Mouse (Mus musculus) limb, embryonic 15.5 days (tissue): Measurements from ENCODE around the gene Schip1. TPM values are rescaled to one million over a fixed set of nuclear protein-coding genes. Genes with fewer than 3 reads are reported as not detected.
"Not testable (repeated sequence)": the region's sequence is repeated elsewhere in the genome, so short reads cannot be mapped to it uniquely, and the experiment has no call there.

Source experiments
- ATAC-seq: fragments of 200-750 bp; cut with Nextera tagmentation; 2 replicates; pipeline ENCODE4 v1.8.0; 2017; ENCODE audit warnings: low read depth, moderate TSS enrichment; ENCODE audit not compliant: insufficient number of reproducible peaks, low FRiP score, low TSS enrichment
- H3K27ac ChIP-seq: fragments of 300-500 bp; sonication (generic); 2 replicates; pipeline ENCODE4 v1.5.1; 2015; ENCODE audit warnings: moderate library complexity, mild to moderate bottlenecking, inconsistent platforms
- H3K27me3 ChIP-seq: fragments of 300-500 bp; sonication (generic); 2 replicates; pipeline ENCODE4 v1.6.1; 2015; ENCODE audit warnings: inconsistent platforms
- H3K36me3 ChIP-seq: fragments of 300-500 bp; sonication (generic); 2 replicates; pipeline ENCODE4 v1.6.1; 2015; ENCODE audit warnings: inconsistent platforms
- H3K4me1 ChIP-seq: fragments of 300-500 bp; sonication (generic); 2 replicates; pipeline ENCODE4 v1.6.1; 2015; ENCODE audit warnings: inconsistent platforms
- H3K4me2 ChIP-seq: fragments of 300-500 bp; sonication (generic); 2 replicates; pipeline ENCODE4 v1.6.1; 2015; ENCODE audit warnings: mild to moderate bottlenecking, inconsistent platforms
- H3K4me3 ChIP-seq: fragments of 300-500 bp; sonication (generic); 2 replicates; pipeline ENCODE4 v1.5.1; 2015; ENCODE audit warnings: mild to moderate bottlenecking, inconsistent platforms
- H3K9ac ChIP-seq: fragments of 300-500 bp; sonication (generic); 2 replicates; pipeline ENCODE4 v1.6.1; 2015; ENCODE audit warnings: inconsistent platforms
- H3K9me3 ChIP-seq: fragments of 300-500 bp; sonication (generic); 2 replicates; pipeline ENCODE4 v1.6.1; 2016; ENCODE audit warnings: inconsistent platforms
- WGBS: fragments of 180-500 bp; shearing (Covaris S2); methylation state at CpG from one replicate; pipeline ENCODE4 v1.1.7; 2015; 5-methylcytosine and 5-hydroxymethylcytosine counted together
- polyA plus RNA-seq: library from polyadenylated mRNA; unstranded; fragments of >200 nt; fragmentation: Nextera tagmentation; extraction: Ambion mirVana; gene quantifications from 2 replicates; pipeline ENCODE4 v1.2.1, GENCODE M21; 2015

Schip1 gene
- polyA plus RNA-seq, 1 experiment from 2014 or later = 16.1 TPM

- ATAC-seq = no peak
- Histone ChIP-seq H3K27ac (no peak overlapping the region), H3K27me3 (no peaks in the 10 kb centered on the region), H3K36me3 (no peaks in the 10 kb centered on the region), H3K9ac (no peak overlapping the region), H3K4me1 (no peaks in the 10 kb centered on the region), H3K4me2 (no peak overlapping the region), H3K9me3 (no peaks in the 10 kb centered on the region), H3K4me3 (no peak overlapping the region)
- 58% methylated on average over 4 of the region's 4 CpGs for WGBS
These were observed 12.8 kb downstream of the Schip1 start for GRCm38 (mm10) chr3:68077406-68077805.

DNA sequence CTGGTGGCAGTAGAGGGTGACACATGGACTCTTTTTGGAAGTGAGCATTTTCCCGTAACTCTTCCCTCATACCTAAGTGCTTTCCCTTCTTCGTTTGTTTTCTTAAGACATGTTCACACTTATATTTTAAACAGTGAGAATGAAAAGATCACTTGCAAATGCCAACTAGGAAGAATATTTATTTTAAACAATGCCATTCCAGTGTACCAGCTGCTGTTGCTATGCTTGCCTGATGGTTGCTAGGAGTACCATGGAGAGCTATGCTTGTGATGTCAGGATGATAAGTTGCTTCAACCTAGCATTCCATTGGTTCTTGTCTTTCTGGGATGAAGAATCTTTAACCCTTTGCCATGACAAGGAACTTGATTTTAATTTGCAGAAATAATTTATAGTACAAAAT, 20.4 kb downstream of the Schip1 start:
- no peak for ATAC-seq
- Histone ChIP-seq H3K27ac (no peak overlapping the region), H3K4me2 (no peak overlapping the region), H3K4me1 (no peaks in the 10 kb centered on the region), H3K9me3 (no peaks in the 10 kb centered on the region), H3K36me3 (no peaks in the 10 kb centered on the region), H3K4me3 (no peak overlapping the region), H3K9ac (no peak overlapping the region), H3K27me3 (no peaks in the 10 kb centered on the region)
- 94% methylated on average over 2 of the region's 2 CpGs for WGBS

DNA sequence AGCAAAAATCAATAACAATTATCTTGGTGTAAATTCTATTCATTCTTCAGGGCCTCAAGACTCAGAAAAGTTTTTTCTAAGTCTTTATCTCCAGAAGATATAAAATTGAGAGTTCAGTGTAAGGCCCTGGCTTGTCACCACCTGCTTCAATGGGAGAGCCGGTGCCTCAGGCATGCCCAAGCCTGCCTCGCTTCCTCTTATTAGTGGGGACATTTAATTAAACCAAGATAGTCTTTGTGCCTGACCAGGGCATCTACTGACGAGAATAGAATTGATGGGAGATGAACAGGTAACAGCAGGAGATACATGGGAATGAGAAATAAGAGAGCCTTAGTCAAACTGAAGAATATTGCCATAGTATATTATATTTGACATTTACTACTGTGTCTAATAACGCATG, 27.5 kb downstream of the Schip1 start:
- Histone ChIP-seq H3K36me3 (no peaks in the 10 kb centered on the region), H3K9me3 (no peaks in the 10 kb centered on the region), H3K9ac (no peak overlapping the region), H3K4me2 (no peak overlapping the region), H3K4me1 (no peaks in the 10 kb centered on the region), H3K27ac (no peak overlapping the region), H3K4me3 (no peak overlapping the region), H3K27me3 (peaks cover 36% of the 10 kb centered on the region)
- 42% methylated on average over 4 of the region's 4 CpGs for WGBS
- no peak for ATAC-seq

- Histone ChIP-seq H3K4me3 (no peak overlapping the region), H3K27me3 (peaks cover 28% of the 10 kb centered on the region), H3K9me3 (no peaks in the 10 kb centered on the region), H3K9ac (no peak overlapping the region), H3K4me1 (no peaks in the 10 kb centered on the region), H3K27ac (no peak overlapping the region), H3K36me3 (no peaks in the 10 kb centered on the region), H3K4me2 (no peak overlapping the region)
- no peak for ATAC-seq
- 31% methylated on average over 4 of the region's 4 CpGs for WGBS
These were observed 32.3 kb downstream of the Schip1 start for GRCm38 (mm10) chr3:68096724-68097431.

GRCm38 (mm10) chr3:68099561-68099960, 35.0 kb downstream of the Schip1 start:
- peaks cover 12% of the 10 kb centered on the region; the same call in 1 of the 2 replicates for H3K27me3 ChIP-seq
- not testable (repeated sequence) for H3K4me2 ChIP-seq, H3K36me3 ChIP-seq, H3K4me1 ChIP-seq, H3K27ac ChIP-seq, H3K4me3 ChIP-seq, H3K9ac ChIP-seq, ATAC-seq, H3K9me3 ChIP-seq
- 89% methylated on average over 6 of the region's 6 CpGs for WGBS

DNA sequence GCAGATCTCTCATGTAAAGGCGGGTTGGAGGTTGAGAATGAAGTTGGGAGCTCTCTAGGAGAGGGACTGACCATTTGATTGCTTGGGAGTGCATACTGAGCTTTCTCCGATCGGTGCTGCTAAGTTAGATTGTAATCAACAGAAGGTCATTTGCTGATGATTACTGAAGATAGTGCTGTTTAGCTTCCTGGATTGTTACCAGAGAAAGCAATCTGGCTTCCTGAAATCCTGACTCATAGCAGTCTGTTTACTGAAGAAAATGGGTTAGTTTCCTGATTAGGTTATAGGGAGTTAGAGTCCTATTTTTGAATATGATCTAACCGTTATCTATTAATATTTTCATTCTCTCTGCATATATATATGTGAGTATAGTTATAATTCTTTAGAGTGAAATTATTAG, 36.7 kb downstream of the Schip1 start:
- WGBS = 63% methylated on average over 4 of the region's 4 CpGs
- Histone ChIP-seq H3K27ac (no peak overlapping the region), H3K36me3 (no peaks in the 10 kb centered on the region), H3K4me1 (no peaks in the 10 kb centered on the region), H3K9me3 (no peaks in the 10 kb centered on the region), H3K4me3 (no peak overlapping the region), H3K27me3 (peaks cover 3% of the 10 kb centered on the region; the same call in 1 of the 2 replicates), H3K4me2 (no peak overlapping the region), H3K9ac (no peak overlapping the region)
- ATAC-seq = no peak

DNA sequence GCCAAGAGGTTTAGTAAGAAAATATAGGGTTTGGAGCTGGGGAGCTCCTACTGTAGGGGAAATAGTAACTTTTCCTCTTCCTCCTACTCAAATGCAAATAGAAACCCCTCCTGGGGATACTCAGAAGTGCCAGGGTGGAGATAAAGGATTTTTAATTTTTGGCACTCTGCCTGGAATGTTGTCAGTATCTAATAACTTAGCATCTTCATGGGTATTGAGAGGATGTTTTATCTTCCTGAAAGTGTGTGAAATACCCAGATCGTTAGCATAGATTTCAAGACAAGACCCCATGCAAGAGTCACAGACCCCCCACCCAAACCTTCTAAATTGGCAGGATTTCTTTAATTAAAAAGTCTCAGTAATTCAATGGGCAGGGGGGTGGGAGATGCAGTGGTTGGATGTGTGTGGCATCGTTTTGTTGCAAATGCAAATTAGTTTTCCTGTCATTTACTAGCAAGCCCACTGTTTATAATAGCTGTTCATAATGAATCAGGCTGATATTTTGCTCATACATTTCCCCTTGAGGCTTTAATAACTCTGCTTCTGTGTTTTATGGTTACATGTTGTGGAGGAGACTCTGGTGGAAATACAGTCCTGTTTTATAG, 40.6 kb downstream of the Schip1 start:
- no peak overlapping the region for H3K4me2 ChIP-seq
- H3K27me3 ChIP-seq = no peaks in the 10 kb centered on the region; the same call in 1 of the 2 replicates
- no peaks in the 10 kb centered on the region for H3K9me3 ChIP-seq
- 57% methylated on average over 2 of the region's 2 CpGs for WGBS
- ATAC-seq = no peak
- no peak overlapping the region for H3K4me3 ChIP-seq
- no peak overlapping the region for H3K27ac ChIP-seq
- no peak overlapping the region for H3K9ac ChIP-seq
- H3K4me1 ChIP-seq = no peaks in the 10 kb centered on the region
- H3K36me3 ChIP-seq = no peaks in the 10 kb centered on the region

DNA sequence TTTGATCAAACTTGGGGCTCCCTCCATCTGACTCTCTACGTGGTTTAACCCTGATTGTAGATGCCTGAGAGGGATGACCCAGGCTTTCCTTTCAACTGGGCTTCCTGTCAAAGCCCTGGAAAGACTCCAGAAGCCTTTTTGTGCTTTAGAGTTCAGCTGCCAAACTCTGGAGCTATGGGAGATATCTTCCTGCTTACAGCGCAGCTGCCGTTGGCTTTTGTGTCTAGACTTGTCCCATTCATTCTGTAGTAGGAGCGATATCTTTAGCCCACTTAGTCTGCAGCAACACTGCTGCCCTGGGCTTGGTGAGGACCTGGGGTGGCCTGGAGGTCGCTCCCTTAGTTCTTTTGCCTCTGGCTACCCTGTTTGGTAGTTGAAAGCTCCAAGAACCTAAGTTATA, 56.7 kb downstream of the Schip1 start:
- no peak overlapping the region for H3K4me3 ChIP-seq
- no peak overlapping the region for H3K4me2 ChIP-seq
- no peaks in the 10 kb centered on the region for H3K4me1 ChIP-seq
- no peaks in the 10 kb centered on the region for H3K9me3 ChIP-seq
- no peaks in the 10 kb centered on the region for H3K36me3 ChIP-seq
- H3K27ac ChIP-seq = no peak overlapping the region
- no peak overlapping the region for H3K9ac ChIP-seq
- ATAC-seq = no peak
- 52% methylated on average over 5 of the region's 5 CpGs for WGBS
- H3K27me3 ChIP-seq = 0 out of 2 replicates have a peak, but pooled peaks cover 3% of the 10 kb centered on the region

DNA sequence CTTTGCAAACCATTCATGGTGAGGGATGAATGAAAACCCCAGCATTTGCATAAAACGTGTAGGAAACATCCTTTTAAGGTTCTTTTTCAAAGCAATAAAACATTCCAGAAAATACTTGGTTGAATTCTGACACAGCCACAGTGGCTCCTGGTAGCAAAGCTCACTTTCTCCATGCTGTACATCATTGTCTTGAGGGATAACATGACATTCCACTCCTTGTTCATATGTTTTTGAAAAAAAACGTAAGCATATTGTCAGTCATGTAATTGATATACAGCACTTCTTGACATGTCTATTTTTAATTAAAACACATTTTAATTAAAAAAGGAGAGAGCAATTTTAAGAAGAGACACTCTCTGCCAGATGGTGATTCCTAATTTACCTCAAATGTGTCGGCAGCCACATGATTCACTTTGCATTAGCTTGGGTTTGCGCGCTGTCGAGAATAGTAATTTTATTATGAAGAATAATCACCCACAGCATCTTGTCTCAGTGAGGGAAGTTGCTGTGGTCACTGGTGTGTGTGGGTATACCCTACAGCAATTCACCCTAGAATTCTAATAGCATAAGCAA, 61.8 kb downstream of the Schip1 start:
- Histone ChIP-seq H3K9me3 (no peaks in the 10 kb centered on the region), H3K36me3 (no peaks in the 10 kb centered on the region), H3K4me3 (no peak overlapping the region), H3K9ac (no peak overlapping the region), H3K4me2 (no peak overlapping the region), H3K4me1 (no peaks in the 10 kb centered on the region), H3K27ac (no peak overlapping the region), H3K27me3 (0 out of 2 replicates have a peak, but pooled peaks cover 3% of the 10 kb centered on the region)
- no peak for ATAC-seq
- WGBS = 68% methylated on average over 6 of the region's 6 CpGs

DNA sequence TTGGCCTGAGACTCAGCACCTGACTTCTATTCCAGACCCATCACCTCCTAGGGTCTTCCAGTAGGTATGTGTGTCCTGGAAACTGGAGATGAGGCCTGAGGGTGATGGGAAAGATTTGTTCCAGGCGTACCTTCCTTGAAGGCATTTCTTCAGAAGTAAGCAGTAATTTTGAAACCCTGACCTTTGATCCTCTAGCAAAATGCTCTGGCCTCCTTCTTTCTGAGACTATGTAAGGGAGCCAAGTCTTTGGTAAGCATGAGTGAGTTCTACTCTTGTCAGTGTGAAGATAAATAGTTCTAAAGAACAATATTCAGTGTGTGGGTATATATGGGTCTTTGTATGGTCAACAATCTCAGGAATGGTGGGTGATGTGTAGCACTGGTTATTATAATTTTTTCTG, 65.8 kb downstream of the Schip1 start:
- 0 out of 2 replicates have a peak, but pooled peaks cover 3% of the 10 kb centered on the region for H3K27me3 ChIP-seq
- H3K4me1 ChIP-seq = no peaks in the 10 kb centered on the region
- WGBS = 64% methylated on average over 1 of the region's 1 CpGs
- no peak for ATAC-seq
- no peaks in the 10 kb centered on the region for H3K36me3 ChIP-seq
- no peak overlapping the region for H3K27ac ChIP-seq
- no peaks in the 10 kb centered on the region for H3K9me3 ChIP-seq
- H3K9ac ChIP-seq = no peak overlapping the region
- H3K4me3 ChIP-seq = no peak overlapping the region
- H3K4me2 ChIP-seq = no peak overlapping the region

DNA sequence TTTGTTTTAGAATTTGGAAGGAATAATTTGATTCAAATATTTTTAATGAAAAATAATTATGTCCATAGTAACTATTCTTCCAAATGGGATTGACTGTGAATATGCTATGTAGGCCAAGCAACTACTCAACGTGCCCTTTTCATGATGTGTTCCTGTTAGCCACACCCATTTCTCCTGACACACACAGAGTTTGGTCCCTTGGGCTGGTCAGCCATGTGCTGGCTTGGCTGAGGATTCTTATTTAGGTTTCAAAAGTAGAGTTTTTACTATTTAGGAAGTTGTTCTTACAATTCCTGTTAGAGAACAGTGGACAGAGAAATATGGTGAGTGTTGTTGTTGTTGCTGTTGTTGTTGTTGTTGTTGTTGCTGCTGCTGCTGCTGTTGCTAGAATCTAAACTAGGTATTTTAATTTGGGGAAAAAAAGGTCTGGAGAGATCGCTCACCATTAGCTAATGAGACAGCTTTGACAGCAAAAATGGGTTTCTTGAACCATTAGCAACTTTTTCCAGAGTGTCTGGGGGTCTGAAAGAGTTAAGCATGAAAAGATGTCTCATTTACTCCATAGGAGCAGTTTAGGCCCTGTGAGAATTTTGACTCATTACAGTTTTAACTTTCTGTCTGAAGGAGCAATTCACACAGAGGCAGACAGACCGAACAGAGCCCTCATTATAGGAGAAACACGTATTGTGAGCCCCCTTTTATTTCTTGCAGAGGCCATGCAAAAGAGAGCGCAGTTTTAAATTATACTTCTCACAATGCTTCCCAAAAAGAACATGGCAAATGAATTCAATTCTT, 74.4 kb downstream of the Schip1 start:
- Histone ChIP-seq H3K27me3 (no peaks in the 10 kb centered on the region), H3K9ac (no peak overlapping the region), H3K4me2 (no peak overlapping the region), H3K36me3 (no peaks in the 10 kb centered on the region), H3K27ac (no peak overlapping the region), H3K9me3 (no peaks in the 10 kb centered on the region), H3K4me3 (no peak overlapping the region), H3K4me1 (no peaks in the 10 kb centered on the region)
- 52% methylated on average over 5 of the region's 5 CpGs for WGBS
- no peak for ATAC-seq

- no peak overlapping the region for H3K4me3 ChIP-seq
- no peak overlapping the region for H3K9ac ChIP-seq
- H3K27me3 ChIP-seq = peaks cover 6% of the 10 kb centered on the region
- no peak overlapping the region for H3K27ac ChIP-seq
- H3K9me3 ChIP-seq = no peaks in the 10 kb centered on the region
- no peaks in the 10 kb centered on the region for H3K36me3 ChIP-seq
- no peak for ATAC-seq
- WGBS = 83% methylated on average over 8 of the region's 8 CpGs
- no peaks in the 10 kb centered on the region for H3K4me1 ChIP-seq
- H3K4me2 ChIP-seq = no peak overlapping the region
These were observed 86.1 kb downstream of the Schip1 start for GRCm38 (mm10) chr3:68150688-68151087.
